Mouse (Mus musculus) liver, embryonic 15.5 days (tissue): Measurements from ENCODE around the gene P4ha1. TPM values are rescaled to one million over a fixed set of nuclear protein-coding genes. Genes with fewer than 3 reads are reported as not detected.

ENCODE experiments used
- ATAC-seq: fragments of 200-750 bp; cut with Nextera tagmentation; 2 replicates; pipeline ENCODE4 v1.8.0; 2017; ENCODE audit warnings: moderate number of reproducible peaks, mild to moderate bottlenecking, moderate library complexity; ENCODE audit not compliant: insufficient read depth
- H3K27ac ChIP-seq: fragments of 300-500 bp; sonication (generic); replicated peaks from 2 replicates; pipeline ENCODE4 v1.5.1; 2015; ENCODE audit warnings: mild to moderate bottlenecking, inconsistent platforms
- H3K27me3 ChIP-seq: fragments of 300-500 bp; sonication (generic); 2 replicates; pipeline ENCODE4 v1.6.1; 2015; ENCODE audit warnings: mild to moderate bottlenecking, inconsistent platforms
- H3K36me3 ChIP-seq: fragments of 300-500 bp; sonication (generic); replicated peaks from 2 replicates; pipeline ENCODE4 v1.6.1; 2015; ENCODE audit warnings: moderate library complexity, mild to moderate bottlenecking, inconsistent platforms
- H3K4me1 ChIP-seq: fragments of 300-500 bp; sonication (generic); replicated peaks from 2 replicates; pipeline ENCODE4 v1.6.1; 2015; ENCODE audit warnings: inconsistent platforms
- H3K4me2 ChIP-seq: fragments of 300-500 bp; sonication (generic); 2 replicates; pipeline ENCODE4 v1.6.1; 2015; ENCODE audit warnings: moderate library complexity, mild to moderate bottlenecking, inconsistent platforms
- H3K4me3 ChIP-seq: fragments of 300-500 bp; sonication (generic); replicated peaks from 2 replicates; pipeline ENCODE4 v1.5.1; 2015; ENCODE audit warnings: mild to moderate bottlenecking, inconsistent platforms
- H3K9ac ChIP-seq: fragments of 300-500 bp; sonication (generic); 2 replicates; pipeline ENCODE4 v1.6.1; 2015; ENCODE audit warnings: moderate library complexity, mild to moderate bottlenecking, inconsistent platforms
- H3K9me3 ChIP-seq: fragments of 300-500 bp; sonication (generic); replicated peaks from 2 replicates; pipeline ENCODE4 v1.6.1; 2016; ENCODE audit warnings: inconsistent platforms
- WGBS: fragments of 180-500 bp; shearing (Covaris S2); methylation state at CpG from one replicate; pipeline ENCODE4 v1.1.7; 2015; ENCODE audit warnings: mixed read lengths; ENCODE audit not compliant: insufficient replicate concordance; 5-methylcytosine and 5-hydroxymethylcytosine counted together
- polyA plus RNA-seq: library from polyadenylated mRNA; unstranded; fragments of >200 nt; fragmentation: Nextera tagmentation; extraction: Ambion mirVana; gene quantifications from 2 replicates; pipeline ENCODE4 v1.2.1, GENCODE M21; 2015

The P4ha1 gene
- polyA plus RNA-seq, 1 experiment from 2014 or later: 13.6 TPM

DNA sequence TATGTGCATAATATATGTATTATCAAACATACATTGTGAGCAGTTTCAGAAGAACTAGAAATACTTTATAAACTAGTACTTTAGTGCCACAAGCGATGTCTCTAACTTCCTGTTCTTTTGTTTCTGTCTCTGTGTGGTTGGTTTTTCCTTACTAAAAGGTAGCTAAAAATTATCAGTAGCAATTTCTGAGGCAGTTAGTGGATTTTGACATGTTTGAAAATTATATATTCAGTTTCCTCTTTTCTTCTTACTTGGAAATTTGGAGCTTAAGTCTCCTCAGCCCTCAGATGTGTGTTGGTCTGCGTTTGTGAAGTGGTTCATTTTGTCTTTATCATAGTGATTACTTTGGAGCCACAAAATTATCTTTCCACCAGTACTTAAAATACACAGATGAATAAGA, 26.4 kb downstream of the P4ha1 start:
- WGBS: 62% methylated on average over 2 of the region's 2 CpGs
- no peak overlapping the region for H3K4me2 ChIP-seq
- peaks cover 52% of the 10 kb centered on the region for H3K36me3 ChIP-seq
- no peak overlapping the region for H3K27ac ChIP-seq
- no peak for ATAC-seq
- peaks cover 44% of the 10 kb centered on the region for H3K4me1 ChIP-seq
- no peaks in the 10 kb centered on the region for H3K27me3 ChIP-seq
- H3K9me3 ChIP-seq: no peaks in the 10 kb centered on the region
- H3K4me3 ChIP-seq: no peak overlapping the region
- no peak overlapping the region for H3K9ac ChIP-seq

GRCm38 (mm10) chr10:59353065-59353464, 30.0 kb downstream of the P4ha1 start:
- H3K4me2 ChIP-seq: no peak overlapping the region
- H3K4me3 ChIP-seq: no peak overlapping the region
- H3K27ac ChIP-seq: no peak overlapping the region
- H3K9ac ChIP-seq: no peak overlapping the region
- H3K4me1 ChIP-seq: peaks cover 15% of the 10 kb centered on the region
- no peaks in the 10 kb centered on the region for H3K27me3 ChIP-seq
- peaks cover 58% of the 10 kb centered on the region for H3K36me3 ChIP-seq
- no peaks in the 10 kb centered on the region for H3K9me3 ChIP-seq
- no peak for ATAC-seq
- WGBS: 63% methylated on average over 1 of the region's 1 CpGs

DNA sequence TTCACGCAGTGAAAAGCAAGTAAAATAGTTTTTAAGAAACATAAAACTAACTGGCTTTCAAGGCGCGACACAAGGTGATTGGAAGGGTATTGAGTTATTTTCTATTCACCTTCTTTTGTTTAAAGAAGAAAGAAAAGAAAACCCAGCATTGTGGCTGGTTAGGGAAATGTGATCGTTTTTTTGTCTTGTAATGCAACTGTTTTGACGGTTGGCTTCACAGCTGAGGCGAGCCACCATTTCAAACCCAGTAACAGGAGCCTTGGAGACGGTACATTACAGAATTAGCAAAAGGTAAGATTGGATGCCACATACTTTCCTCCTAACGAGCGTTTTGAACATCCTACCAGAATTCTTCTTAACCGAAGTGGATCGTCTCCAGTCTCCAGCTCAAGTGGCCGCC, 31.0 kb downstream of the P4ha1 start:
- Histone ChIP-seq H3K4me3 (no peak overlapping the region), H3K4me1 (peaks cover 5% of the 10 kb centered on the region), H3K9ac (no peak overlapping the region), H3K4me2 (no peak overlapping the region), H3K9me3 (no peaks in the 10 kb centered on the region), H3K36me3 (peaks cover 49% of the 10 kb centered on the region), H3K27ac (no peak overlapping the region), H3K27me3 (no peaks in the 10 kb centered on the region)
- ATAC-seq: no peak
- 84% methylated on average over 12 of the region's 12 CpGs for WGBS

DNA sequence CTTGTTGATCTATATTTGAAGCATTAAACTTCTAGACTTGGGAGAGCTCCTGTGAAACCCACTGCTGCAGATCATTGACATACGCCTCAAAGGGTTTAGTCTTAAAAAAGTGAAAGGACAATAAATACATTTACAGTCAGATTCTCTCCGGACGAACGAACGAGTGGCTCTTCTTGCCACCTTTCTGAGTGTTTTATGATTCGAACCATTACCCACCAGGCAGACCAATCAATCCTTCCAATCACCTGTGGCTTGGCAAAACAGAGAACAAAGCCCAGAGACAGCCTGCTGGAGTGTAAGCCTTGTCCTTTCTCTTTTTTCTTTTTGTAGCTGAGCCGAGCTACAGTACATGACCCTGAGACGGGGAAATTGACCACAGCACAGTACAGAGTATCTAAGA, 31.9 kb downstream of the P4ha1 start:
- Histone ChIP-seq H3K4me2 (no peak overlapping the region), H3K9me3 (no peaks in the 10 kb centered on the region), H3K4me1 (peaks cover under 1% of the 10 kb centered on the region), H3K36me3 (peaks cover 45% of the 10 kb centered on the region), H3K4me3 (no peak overlapping the region), H3K9ac (no peak overlapping the region), H3K27ac (no peak overlapping the region), H3K27me3 (no peaks in the 10 kb centered on the region)
- ATAC-seq: no peak
- WGBS: 80% methylated on average over 8 of the region's 8 CpGs

GRCm38 (mm10) chr10:59358744-59359143, 35.6 kb downstream of the P4ha1 start:
- H3K4me2 ChIP-seq: no peak overlapping the region
- peaks cover 49% of the 10 kb centered on the region for H3K36me3 ChIP-seq
- ATAC-seq: no peak
- H3K27me3 ChIP-seq: no peaks in the 10 kb centered on the region
- H3K9me3 ChIP-seq: no peaks in the 10 kb centered on the region
- no peak overlapping the region for H3K9ac ChIP-seq
- H3K4me1 ChIP-seq: peaks cover 8% of the 10 kb centered on the region
- H3K27ac ChIP-seq: no peak overlapping the region
- WGBS: 71% methylated on average over 4 of the region's 4 CpGs
- H3K4me3 ChIP-seq: no peak overlapping the region

DNA sequence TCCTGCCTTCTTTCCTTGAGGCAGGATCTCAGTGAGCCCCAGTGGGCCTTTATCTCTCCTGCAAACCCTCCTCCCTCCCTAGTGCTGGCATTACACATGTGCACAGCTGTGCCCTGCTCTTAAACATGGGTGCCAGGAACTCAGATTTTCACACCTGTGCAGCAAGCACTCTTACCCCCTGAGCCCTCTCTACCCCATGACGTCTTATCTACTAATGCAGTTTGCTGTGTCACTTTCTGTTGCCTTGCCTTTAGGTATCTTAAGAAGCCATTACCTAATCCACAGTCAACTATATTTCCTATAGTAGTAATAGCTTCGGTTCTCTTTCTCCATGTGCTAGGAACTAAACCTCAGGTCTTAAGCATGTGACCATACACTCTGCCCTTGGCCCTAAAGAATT, 40.1 kb downstream of the P4ha1 start:
- no peaks in the 10 kb centered on the region for H3K9me3 ChIP-seq
- H3K27me3 ChIP-seq: no peaks in the 10 kb centered on the region
- no peak overlapping the region for H3K27ac ChIP-seq
- no peak for ATAC-seq
- peaks cover 16% of the 10 kb centered on the region for H3K4me1 ChIP-seq
- no peak overlapping the region for H3K4me2 ChIP-seq
- H3K9ac ChIP-seq: no peak overlapping the region
- peaks cover 62% of the 10 kb centered on the region for H3K36me3 ChIP-seq
- WGBS: 31% methylated on average over 2 of the region's 2 CpGs
- H3K4me3 ChIP-seq: no peak overlapping the region

DNA sequence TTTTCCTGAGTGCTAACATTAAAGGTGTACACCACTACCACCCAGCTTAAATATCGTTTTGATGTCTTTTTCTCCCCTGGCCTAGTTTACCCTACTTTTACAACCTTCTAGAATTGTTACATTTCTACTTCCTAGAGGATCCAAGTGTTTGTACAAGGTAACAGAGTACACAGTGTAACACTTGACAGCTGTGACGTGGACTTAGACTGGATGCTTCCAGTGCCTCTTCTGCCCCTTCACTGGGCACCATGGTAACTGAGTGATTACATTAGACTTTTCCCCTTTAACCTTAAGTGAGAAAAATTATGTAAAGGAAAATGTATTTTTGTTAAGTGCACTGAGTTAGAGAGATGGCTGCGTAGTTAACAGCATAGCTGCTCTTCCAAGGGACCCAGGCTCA, 41.5 kb downstream of the P4ha1 start:
- WGBS: 79% methylated on average over 3 of the region's 3 CpGs
- Histone ChIP-seq H3K9me3 (no peaks in the 10 kb centered on the region), H3K9ac (no peak overlapping the region), H3K27me3 (no peaks in the 10 kb centered on the region), H3K4me1 (peaks cover 16% of the 10 kb centered on the region), H3K4me2 (no peak overlapping the region), H3K36me3 (peaks cover 74% of the 10 kb centered on the region), H3K4me3 (no peak overlapping the region), H3K27ac (no peak overlapping the region)
- ATAC-seq: no peak

DNA sequence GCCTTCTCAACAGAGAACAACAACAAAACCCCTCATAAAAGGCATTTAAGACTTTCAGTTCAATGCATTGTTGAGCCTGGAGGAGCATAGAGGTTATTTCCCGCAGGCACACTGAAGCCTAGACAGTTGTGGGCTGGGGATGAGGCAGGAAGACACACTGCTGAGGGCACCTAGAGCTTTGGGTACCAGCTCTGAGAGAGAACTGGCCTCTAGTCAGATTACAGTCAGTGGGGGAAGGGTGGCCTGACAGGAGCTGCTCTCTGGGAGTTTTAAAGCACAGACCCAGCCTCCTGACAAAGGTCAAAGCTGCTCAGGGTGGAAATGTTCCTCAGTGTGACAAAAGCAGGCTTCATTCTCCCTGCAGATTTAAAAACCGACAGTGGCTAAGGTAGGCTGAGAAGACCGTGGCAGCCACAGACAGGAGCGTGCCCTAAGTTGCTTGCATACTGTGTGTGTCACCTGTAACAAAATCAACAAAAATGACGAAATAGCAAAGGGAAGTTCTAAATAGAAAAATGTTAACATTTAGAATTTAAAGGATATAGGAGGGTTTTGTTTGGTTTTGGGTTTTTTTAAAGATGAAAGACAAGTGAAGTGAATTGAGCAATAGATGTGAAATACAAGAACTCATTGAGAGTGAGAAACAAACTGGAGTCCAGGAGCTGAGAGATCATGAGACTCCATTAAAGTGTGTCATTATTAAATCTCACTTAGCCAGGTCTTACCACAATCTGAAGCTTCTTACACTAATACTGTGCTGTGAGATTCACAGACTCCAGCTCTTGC, 42.9 kb downstream of the P4ha1 start:
- H3K27ac ChIP-seq: peak overlapping the region; percentile 14; the same call in 1 of the 2 replicates
- H3K4me2 ChIP-seq: no peak overlapping the region
- no peaks in the 10 kb centered on the region for H3K9me3 ChIP-seq
- 77% methylated on average over 5 of the region's 5 CpGs for WGBS
- H3K27me3 ChIP-seq: no peaks in the 10 kb centered on the region
- no peak overlapping the region for H3K9ac ChIP-seq
- no peak overlapping the region for H3K4me3 ChIP-seq
- H3K36me3 ChIP-seq: peaks cover 85% of the 10 kb centered on the region
- peak; percentile 56 for ATAC-seq
- peaks cover 16% of the 10 kb centered on the region for H3K4me1 ChIP-seq

DNA sequence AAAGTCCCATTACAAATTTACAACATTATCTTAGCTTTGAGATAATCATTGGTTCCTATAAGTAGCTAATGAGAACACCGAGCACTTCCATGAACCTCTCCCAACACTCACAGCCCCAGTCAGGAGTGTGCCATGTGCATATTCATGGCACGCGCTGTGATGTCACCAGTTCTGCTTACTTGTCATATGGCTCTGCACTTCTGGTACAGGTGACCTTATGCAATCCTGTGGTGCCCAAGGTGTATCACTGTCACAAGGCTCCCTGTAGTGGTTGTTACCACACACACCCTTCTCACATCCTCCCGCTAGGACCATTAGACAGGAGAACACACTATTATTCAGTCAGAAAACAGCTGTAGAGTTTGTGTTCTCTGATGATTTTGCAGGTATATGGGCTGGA, 43.6 kb downstream of the P4ha1 start:
- Histone ChIP-seq H3K36me3 (peaks cover 84% of the 10 kb centered on the region), H3K27ac (no peak overlapping the region), H3K9ac (no peak overlapping the region), H3K4me3 (no peak overlapping the region), H3K4me2 (no peak overlapping the region), H3K4me1 (peaks cover 16% of the 10 kb centered on the region), H3K9me3 (no peaks in the 10 kb centered on the region), H3K27me3 (no peaks in the 10 kb centered on the region)
- no peak for ATAC-seq
- WGBS: 88% methylated on average over 4 of the region's 4 CpGs

GRCm38 (mm10) chr10:59367206-59367605, 44.1 kb downstream of the P4ha1 start:
- Histone ChIP-seq H3K4me1 (peaks cover 16% of the 10 kb centered on the region), H3K27me3 (no peaks in the 10 kb centered on the region), H3K9me3 (no peaks in the 10 kb centered on the region), H3K36me3 (peaks cover 80% of the 10 kb centered on the region), H3K4me2 (no peak overlapping the region), H3K4me3 (no peak overlapping the region), H3K27ac (no peak overlapping the region), H3K9ac (no peak overlapping the region)
- WGBS: 76% methylated on average over 4 of the region's 4 CpGs
- no peak for ATAC-seq

DNA sequence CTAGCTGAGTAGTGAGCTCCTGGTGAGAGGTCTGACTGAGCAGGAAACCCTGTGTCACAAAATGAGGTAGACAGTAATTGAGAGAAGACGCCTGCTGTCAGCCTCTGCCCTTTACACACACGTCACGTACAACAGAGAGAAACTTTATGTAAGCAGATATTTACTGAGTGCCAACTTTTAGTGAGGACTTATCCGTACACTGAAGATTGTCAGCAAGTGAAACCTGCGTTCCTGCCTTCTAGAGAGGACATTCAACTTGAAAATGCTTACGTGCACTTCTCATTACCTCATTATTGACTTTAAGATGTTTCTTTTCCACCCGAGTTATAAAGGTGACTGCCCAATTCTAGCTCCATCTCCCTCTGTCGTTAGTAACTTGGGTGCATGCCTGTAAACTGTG, 45.6 kb downstream of the P4ha1 start:
- peaks cover 77% of the 10 kb centered on the region for H3K36me3 ChIP-seq
- WGBS: 76% methylated on average over 8 of the region's 8 CpGs
- no peak overlapping the region for H3K27ac ChIP-seq
- peaks cover 8% of the 10 kb centered on the region for H3K4me1 ChIP-seq
- no peaks in the 10 kb centered on the region for H3K27me3 ChIP-seq
- no peak overlapping the region for H3K4me2 ChIP-seq
- H3K9ac ChIP-seq: no peak overlapping the region
- H3K9me3 ChIP-seq: no peaks in the 10 kb centered on the region
- H3K4me3 ChIP-seq: no peak overlapping the region
- no peak for ATAC-seq

DNA sequence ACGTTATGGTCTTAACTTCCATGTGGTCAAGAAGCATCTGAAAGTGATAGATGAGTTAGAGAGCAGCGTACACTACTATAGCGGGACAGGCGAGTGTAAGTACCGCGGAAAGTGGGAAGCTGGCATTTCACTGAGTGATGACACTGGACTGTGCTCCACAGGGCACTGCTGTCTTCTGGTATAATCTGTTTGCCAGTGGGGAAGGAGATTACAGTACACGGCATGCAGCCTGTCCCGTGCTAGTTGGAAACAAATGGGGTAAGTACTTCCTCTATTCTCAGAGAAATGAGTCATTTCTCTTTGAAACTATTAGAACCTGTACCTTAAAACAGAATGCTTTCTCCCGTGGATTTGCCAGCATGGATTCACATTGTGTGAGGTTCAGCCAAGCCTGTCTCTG, 46.3 kb downstream of the P4ha1 start:
- H3K9me3 ChIP-seq: no peaks in the 10 kb centered on the region
- H3K4me3 ChIP-seq: no peak overlapping the region
- peaks cover 75% of the 10 kb centered on the region for H3K36me3 ChIP-seq
- H3K27ac ChIP-seq: no peak overlapping the region
- no peak for ATAC-seq
- H3K27me3 ChIP-seq: no peaks in the 10 kb centered on the region
- H3K9ac ChIP-seq: no peak overlapping the region
- peaks cover 8% of the 10 kb centered on the region for H3K4me1 ChIP-seq
- 75% methylated on average over 9 of the region's 9 CpGs for WGBS
- no peak overlapping the region for H3K4me2 ChIP-seq
